Mouse (Mus musculus) cortical plate, adult 2 months (tissue): Measurements from ENCODE around the gene Ermard.
"Not testable (repeated sequence)": the region's sequence is repeated elsewhere in the genome, so short reads cannot be mapped to it uniquely, and the experiment has no call there.

ENCODE experiments used
- CTCF ChIP-seq: fragments of 200-500 bp; IDR thresholded peaks from 2 replicates; pipeline ENCODE4 v1.5.1; 2011; ENCODE audit warnings: mild to moderate bottlenecking, control low read depth, low read length; ENCODE audit not compliant: insufficient read depth; ENCODE audit errors: extremely low read depth
- POLR2A ChIP-seq: fragments of 200-500 bp; IDR thresholded peaks from 2 replicates; pipeline ENCODE4 v1.6.1; 2011; ENCODE audit warnings: mild to moderate bottlenecking, low read length, control low read depth; ENCODE audit not compliant: insufficient read depth; ENCODE audit errors: extremely low read depth

- not testable (repeated sequence) for TF ChIP-seq POLR2A, CTCF
Observed at GRCm38 (mm10) chr17:15024502-15025193, 16.4 kb upstream of the Ermard start.
